Mouse (Mus musculus): Measurements from ENCODE around the gene Rprd2. TPM values are rescaled to one million over a fixed set of nuclear protein-coding genes. Genes with fewer than 3 reads are reported as not detected.
"Not testable (repeated sequence)": the region's sequence is repeated elsewhere in the genome, so short reads cannot be mapped to it uniquely, and the experiment has no call there.

The Rprd2 gene
- total RNA-seq, 2 experiments from 2014 or later: 40.4 to 46.1 TPM

DNA sequence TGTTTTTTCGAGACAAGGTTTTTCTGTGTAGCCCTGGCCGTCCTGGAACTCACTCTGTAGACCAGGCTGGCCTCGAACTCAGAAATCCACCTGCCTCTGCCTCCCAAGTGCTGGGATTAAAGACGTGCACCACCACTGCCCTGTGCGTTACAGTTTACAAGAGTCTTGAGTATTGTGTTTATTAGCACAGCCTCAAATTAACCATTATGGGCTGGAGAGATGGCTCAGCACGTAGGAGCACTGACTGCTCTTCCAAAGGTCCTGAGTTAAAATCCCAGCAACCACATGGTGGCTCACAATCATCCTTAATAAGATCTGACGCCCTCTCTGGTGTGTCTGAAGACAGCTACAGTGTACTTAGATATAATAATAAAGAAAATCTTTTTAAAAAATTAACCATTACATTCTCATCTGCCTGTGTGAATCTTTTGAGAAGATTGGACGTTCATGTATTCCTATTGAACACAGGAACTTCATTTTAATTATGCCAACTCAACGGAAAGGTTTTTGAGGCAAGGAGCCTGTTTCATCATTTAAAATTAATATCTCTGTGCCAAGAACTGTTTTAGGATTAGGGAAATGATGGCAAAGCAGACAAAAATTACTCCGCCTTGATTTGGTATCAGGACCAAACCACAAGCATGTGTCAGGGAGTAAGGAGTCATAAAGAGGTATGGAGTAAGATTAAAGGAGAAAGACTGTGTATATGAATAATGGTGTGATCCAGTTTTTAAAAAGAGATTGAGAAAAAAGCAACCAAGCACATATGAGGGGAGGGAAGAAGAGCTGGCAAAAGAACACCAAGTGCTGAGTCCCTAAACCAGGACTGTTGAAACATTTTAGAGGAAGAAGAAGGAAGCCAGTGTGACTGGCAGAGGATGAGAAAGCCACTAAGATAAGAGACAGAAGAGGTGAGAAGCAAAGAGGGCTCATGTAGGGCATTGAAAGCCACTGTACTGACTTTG lies 1.7 kb upstream of the Rprd2 start:
- intact Hi-C loops (cut with DNase I): no loop called here
- DNase-seq (ENCODE audit: low spot score): no peak

DNA sequence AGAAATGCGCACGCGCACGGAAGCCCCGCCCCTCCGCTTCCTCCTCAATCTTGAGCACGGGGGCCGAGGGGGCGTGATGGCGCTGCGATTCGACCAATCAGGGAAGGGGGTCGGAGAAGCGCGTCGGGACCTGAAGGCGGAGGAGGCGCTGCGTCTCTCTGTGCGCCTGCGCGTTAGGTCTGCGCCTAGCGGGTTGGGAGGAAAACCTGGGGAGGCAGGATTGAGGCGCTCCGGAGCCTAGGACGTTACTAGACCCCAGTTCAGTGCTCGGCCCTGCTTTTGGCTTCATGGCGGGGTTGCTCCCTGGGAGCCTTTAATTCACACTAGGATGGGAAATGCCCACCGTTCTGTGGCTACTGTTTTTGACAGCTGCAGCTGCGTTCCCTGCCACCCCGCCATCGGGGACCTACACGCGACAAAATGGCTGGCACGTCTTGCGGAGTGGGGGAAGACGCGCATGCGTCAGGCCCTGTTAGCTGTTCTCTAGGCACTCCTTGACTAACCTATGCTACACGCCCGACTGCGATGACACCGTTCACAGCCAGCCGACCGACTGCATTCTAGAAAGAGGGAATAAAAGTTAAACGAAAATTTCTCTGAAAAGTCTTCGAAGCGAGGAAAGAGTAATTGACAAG lies 805 bp upstream of the Rprd2 start:
- intact Hi-C loops (cut with DNase I): no loop called here
- DNase-seq (ENCODE audit: low spot score): peak; percentile 99

DNA sequence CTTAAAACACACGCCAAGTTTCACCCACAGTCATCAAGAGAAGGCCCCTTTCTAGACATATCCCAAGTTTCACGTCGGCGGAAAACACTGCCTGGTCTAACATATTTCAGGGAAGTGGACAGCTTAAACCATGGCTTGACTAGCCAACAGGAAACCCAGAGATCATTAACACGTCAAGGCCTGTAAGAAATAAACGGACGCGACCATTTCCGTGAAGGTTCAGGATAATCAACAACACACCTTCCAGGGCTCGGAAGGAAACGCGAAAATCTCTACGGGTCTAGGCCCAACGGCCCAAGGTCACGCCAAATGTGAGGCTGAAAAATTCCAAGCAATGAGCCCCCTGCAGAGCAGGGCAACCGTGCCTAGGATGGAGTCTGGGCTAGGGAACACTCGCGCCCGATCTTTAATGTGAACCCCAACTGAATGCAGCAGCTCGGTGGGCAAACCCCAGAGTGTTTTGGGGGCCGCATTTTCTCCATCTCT lies 594 bp downstream of the Rprd2 start:
- DNase-seq (ENCODE audit: low spot score): peak; percentile 17
- intact Hi-C loops (cut with DNase I): no loop called here

DNA sequence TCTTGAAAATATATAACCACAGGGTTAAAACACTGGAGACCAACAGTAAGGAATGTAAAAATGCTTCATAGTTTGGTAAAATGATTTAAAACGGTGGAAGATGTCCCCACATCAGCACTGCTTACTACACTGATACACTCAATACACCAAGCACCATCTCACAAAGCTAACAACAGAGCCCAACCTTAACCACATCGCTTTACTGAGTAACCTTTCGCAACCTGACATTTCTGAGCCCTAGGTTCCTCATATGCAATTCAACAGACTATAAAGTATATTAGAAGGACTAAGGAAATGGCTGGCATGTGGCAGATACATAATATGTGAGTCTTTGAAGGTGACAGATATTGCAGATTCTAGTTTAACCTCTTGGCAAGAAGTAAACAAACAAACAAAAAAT lies 2.0 kb downstream of the Rprd2 start:
- intact Hi-C loops (cut with DNase I): no loop called here
- no peak for DNase-seq (ENCODE audit: low spot score)

DNA sequence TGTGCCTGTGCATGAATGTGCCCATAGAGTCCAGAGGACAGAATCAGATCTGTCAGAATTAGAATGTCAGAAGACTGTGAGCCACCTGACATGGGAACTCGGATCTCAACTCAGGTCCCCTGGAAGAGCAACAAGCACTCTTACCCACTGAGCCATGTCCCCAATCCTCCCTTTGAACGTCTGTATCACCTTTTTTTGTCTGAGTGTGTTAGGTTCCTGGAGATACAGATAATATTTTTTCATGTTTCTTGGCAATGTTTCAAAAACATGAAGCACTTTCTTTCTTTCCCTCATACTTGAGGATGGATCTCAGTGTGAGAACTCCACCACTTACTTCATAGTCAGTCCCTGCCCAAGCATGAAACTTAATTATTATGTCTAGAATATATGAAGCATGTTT lies 10.3 kb downstream of the Rprd2 start:
- intact Hi-C loops (cut with DNase I): no loop called here
- DNase-seq (ENCODE audit: low spot score): no peak

DNA sequence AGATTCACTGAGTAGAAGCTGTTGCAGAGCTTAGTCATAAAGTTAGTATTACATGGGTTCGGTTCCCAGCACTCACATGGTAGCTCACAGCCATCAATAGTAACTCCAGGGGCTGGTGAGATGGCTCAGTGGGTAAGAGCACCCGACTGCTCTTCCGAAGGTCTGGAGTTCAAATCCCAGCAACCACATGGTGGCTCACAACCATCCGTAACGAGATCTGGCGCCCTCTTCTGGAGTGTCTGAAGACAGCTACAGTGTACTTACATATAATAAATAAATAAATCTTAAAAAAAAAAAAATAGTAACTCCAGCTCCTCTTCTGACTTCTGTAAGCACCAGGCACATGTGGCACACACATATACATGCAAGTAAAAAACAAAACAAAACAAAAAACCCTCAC lies 11.0 kb downstream of the Rprd2 start:
- intact Hi-C loops (cut with DNase I): not testable (repeated sequence)

DNA sequence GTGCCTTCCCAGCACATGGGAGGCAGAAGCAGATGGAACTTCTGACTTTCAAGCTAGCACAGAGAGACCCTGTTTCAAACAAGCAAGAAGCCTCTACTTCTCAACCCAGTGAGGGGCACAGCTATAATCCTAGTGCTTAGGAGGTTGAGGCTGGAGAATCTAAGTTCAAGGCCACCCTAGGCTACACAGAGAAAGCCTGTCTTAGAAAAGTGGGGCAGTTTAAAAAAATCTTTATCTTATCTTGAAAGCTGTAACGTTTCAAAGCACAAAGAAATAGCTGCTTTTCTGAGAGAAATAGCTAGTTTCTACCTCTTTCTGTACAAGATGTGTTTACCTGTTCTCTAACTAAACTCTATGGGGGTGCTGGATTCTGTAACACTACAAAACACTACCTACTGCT lies 12.0 kb downstream of the Rprd2 start:
- intact Hi-C loops (cut with DNase I): no loop called here
- DNase-seq (ENCODE audit: low spot score): no peak

More for the DNA sequence above, 11.0 kb downstream of the Rprd2 start:
- not testable (repeated sequence) for DNase-seq (ENCODE audit: low spot score)

DNA sequence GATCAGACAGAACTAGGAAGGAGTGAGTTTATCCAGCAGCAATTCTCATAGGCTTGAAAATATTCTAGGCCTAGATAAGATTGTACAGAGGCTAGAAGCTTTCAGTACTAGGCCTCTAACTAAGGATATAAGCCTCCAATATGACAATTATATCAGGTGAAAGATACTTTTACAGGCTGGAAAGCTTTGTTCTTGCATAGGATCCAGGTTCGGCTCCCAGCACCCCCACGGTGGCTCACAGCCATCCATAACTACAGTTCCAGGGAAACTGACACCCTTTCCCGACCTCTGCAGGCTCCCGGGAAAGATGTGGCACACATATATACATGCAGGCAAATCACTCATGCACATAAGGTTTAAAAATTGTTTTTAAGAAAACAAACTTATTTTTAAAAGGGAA lies 14.8 kb downstream of the Rprd2 start:
- DNase-seq (ENCODE audit: low spot score): no peak
- intact Hi-C loops (cut with DNase I): no loop called here

DNA sequence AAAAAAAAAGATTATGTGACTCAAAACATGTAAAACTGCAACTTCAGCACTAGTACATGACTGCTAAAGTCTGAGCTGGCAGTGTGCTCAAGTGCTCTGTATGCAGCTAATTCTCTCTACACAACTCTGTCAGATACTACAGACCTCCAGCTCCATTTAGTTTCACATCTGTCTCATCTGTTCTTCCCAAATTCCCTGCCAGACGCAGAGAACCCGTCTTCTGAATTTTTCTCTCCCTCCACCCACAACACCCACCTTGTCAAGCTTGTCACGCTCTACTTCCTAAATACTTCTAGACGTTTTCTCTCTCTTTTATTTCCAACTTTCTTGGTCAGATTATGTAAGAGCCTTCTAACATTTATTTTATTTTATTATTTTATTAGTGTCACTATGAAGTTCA lies 19.9 kb downstream of the Rprd2 start:
- intact Hi-C loops (cut with DNase I): no loop called here

DNA sequence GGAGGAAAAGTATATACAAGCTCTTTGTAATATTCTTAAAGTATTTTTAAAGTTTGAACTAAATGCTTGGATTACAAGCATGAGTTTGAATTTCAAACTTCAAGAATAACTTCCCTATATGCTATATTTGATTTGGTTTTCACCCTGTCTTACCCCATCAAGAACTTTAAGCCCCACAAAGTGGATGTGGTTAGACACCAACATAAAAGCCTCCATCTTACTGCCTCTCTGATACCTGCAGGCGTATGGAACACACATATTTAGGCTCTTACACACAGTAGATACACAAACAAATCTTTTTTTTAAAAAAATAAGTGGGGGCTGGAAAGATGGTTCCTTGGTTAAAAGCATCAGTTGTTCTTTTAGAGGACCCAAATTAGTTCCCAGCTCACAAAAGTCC lies 24.4 kb downstream of the Rprd2 start:
- intact Hi-C loops (cut with DNase I): no loop called here
- no peak for DNase-seq (ENCODE audit: low spot score)

More for the DNA sequence above, 19.9 kb downstream of the Rprd2 start:
- DNase-seq (ENCODE audit: low spot score): no peak

DNA sequence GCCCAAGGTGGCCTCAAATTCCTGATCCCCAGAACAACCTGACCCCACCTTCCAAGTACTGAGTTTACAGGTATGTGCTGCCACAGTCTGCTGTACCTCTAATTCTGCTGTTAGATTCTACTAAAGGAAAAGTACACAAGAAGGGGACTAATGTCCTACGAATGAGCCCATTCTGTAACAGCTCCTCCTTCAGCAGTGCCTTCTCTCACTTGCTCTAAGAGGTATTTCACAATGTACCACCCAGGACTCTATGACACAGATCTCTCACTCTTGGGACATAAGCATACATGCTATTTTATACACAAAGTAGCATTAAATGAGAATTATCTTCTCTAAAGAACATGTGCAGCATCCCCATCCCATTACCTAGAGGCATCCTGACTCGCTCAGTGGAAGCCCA lies 25.0 kb downstream of the Rprd2 start:
- DNase-seq (ENCODE audit: low spot score): no peak
- intact Hi-C loops (cut with DNase I): no loop called here

DNA sequence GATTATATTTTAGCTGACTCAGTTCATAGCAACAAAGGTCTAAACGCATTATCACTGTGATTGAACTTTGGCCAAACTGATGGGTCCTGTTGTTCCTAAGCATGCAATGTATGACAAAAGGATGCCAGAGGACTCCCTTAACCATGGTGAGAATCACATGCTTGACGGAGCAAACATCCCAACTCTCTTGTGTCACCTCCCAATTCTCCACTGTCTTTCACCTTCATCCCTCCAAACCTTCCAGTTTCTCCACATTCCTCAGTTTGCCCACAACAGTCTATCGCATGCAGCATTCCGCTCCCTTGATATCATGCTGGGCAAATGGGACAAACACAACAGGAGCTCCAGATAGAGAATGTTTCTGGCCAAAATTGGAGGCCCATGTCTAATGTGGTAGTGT lies 33.2 kb downstream of the Rprd2 start:
- DNase-seq (ENCODE audit: low spot score): no peak
- intact Hi-C loops (cut with DNase I): no loop called here

DNA sequence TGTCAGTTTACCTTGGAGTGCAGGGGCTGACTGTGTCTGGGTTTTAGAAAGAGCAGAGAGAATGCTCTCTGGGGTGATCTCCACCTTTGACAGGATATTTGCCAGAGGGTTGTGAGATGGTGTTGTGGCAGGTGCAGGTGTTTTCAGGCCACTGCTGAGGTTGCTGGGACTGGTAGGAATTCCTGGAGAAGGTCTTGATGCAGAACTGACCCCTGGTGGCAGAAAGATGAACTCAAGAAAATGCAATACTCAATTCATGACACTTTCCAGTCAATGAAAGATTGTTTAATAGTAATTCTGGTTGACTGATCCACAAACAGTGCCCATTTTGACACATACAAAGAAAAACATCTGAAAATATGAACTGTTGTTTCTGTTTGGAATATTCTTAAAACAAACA lies 46.7 kb downstream of the Rprd2 start:
- DNase-seq (ENCODE audit: low spot score): no peak
- intact Hi-C loops (cut with DNase I): loop anchor here (1.0 to 5.0 kb wide), 4 partner anchors 70 to 255 kb away; no protein-coding TSS in a partner anchor

DNA sequence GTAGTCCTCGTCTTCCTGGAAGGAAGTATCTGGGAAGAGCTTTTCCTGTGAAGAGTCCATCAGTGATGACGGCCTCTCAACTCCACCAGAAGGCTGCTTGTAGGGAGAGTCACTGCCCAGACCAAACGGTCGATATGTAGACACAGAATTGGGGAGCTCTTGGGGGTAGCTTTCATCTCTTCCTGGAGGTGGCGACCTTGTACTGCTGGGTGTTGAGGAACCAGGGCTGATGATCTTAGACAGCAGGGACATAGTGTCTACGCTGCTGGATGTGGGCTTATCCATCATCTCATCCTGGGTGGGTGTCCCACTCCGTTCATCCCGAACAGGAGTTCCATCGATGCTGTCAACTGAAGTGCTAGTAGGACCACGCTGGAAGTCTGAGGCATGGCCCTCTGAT lies 53.1 kb downstream of the Rprd2 start:
- intact Hi-C loops (cut with DNase I): no loop called here
- DNase-seq (ENCODE audit: low spot score): no peak

DNA sequence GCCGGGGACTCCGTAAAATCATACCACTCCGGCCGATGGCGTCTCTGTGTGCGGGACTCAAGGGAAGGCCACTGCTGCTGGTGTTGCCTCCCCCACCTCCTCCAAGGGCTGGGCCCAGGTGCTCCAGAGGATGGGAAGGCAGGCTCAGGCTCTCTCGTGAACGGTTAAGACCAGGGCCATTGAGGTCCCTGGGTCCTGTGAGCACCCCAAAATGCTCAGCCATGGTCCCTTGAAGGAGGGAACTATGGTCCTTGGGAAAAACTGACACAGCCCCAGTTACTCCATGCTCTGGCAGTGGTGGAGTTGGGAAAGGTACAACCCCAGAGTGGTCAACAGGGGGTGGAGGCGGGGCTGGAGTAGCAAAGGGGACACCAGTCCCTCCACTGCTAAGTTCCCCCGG lies 54.9 kb downstream of the Rprd2 start:
- intact Hi-C loops (cut with DNase I): no loop called here
- DNase-seq (ENCODE audit: low spot score): no peak

DNA sequence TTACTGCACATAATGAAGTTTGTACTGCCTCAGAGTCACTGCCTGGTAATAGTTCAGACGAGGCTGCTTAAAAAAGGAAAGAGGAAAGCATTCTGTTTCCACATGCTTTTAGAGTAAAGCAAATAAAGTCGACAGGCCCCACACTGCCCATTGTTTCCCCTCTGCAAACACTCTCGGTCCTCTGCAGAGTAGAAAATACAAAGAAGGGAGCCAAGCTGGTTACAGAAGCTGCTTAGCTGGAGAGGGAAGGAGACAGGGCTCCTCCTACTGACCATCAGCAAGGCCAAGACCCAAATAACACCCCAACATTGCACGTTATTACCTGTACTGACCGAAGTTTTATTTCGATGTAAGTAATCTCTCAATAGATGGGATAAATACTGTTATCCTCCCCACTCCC lies 55.7 kb downstream of the Rprd2 start:
- intact Hi-C loops (cut with DNase I): no loop called here

DNA sequence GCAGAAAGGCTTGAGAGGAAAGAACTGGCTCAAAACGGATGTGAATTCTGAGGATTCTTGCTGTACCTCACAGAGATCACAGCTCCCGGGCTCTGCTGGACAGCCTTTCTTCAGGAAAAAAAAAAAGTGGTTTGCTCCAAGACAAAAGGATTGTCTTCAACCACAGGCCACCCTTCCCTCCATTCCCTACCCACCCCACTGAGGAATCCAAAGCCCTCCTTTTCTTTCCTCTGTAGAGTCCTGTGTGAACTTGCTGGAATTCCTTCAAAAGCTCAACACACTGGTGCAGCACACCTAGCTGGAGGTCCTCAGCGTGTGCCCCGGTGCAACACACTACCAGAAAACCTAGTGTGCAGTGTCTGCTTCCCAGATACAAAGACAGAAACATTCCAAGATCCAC lies 56.9 kb downstream of the Rprd2 start:
- intact Hi-C loops (cut with DNase I): no loop called here
- no peak for DNase-seq (ENCODE audit: low spot score)

More for the DNA sequence above, 55.7 kb downstream of the Rprd2 start:
- DNase-seq (ENCODE audit: low spot score): no peak

DNA sequence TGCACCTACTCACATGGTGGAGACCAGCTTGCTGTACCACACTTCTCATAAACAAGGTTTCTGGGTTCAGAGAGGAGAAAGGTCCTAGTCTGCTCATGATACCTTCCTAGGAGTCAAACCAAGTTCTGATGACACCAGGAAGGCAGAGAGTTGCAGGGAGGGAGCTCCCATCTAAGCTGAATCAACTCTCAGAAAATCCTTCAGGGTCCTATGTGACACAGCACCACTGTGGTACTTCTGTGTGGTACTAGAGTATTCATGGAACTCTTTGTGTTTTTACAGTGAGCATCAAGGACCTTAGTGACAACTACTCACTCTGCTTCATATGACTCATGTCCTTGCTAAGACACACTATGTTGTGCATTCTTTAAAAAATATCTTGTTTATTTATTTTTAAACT lies 58.0 kb downstream of the Rprd2 start:
- intact Hi-C loops (cut with DNase I): no loop called here
- DNase-seq (ENCODE audit: low spot score): no peak

DNA sequence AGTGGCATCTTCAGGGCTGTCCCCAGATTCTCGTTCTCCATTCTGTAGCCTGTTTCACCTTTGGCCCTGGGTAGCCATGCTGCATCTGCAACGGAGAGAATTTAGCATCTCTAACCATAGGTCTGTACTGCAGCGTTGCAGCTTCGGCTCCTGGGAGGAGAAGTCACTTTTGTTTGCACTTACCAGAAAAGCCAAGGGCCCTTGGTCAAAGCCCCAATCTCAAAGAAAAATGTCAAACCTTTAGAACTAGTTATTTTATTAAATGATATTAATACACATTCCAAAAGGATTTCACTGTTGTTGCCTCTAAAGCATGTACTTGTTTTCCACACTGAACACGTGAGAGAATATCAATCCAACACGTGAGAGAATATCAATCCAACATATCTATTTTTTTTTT lies 58.6 kb downstream of the Rprd2 start, which contains the start of gene Tars2:
TSS of gene Tars2 (minus strand) at position 101 of the 400 bp plus-strand sequence.
- DNase-seq (ENCODE audit: low spot score): no peak
- intact Hi-C loops (cut with DNase I): no loop called here

DNA sequence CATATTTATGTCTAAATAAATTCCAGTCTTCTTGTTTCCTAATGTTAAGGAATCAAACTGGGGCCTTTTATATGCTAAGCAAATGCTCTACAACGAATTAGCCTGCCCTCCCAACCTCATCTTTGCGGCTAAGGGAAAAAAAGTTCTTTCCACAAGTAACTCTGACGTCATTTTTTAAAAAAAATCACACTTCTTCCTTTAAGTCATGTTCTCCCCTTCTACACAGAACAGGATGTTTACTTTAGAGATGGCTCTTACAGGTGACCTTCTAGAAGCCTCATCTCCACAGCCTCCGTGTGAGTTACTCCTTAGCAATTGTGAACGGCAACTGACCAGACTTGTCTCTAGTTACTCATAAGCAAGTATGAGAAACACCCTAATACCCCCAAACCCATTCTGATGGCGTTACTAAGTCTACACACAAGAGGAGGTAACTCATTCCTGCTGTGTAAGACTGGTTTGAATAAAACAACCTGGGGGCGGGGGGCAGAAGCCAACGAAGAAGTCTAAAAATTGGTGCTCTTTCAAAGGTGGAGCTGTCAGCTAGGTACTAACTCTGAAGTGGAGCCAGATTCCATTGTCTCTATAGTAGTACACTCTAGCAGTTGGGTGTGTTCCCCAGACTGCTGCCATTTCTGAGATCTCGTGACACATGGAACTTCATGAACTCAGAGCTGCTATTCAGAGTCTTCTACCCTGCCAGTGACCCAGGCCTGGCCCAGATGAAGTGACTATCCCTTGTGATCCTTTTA lies 60.0 kb downstream of the Rprd2 start:
- no peak for DNase-seq (ENCODE audit: low spot score)
- intact Hi-C loops (cut with DNase I): loop anchor here (5.0 kb wide), 2 partner anchors 126 to 141 kb away; no protein-coding TSS in a partner anchor

All from heart, postnatal 25 days (tissue).